Mouse (Mus musculus): ENCODE measurements around the gene Trpc1.

Trpc1 gene

DNA sequence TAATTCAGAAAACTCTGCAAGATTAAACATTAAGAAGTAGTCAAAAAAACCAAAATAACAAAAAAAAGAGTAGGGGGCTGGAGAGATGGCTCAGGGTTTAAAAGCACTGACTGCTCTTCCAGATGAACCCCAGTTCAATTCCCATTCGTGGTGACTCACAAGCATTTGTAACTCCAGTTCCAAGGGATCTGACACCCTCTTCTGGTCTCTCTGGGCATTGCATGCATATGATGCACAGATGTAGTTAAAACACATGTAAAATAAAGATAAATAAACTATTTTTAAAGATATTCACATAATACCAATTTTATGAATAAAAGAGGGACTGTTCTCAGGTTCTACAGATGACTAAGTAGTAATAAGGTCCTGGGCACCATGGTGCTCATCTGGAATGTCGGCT is 52.4 kb downstream of the Trpc1 start:
- no peak for DNase-seq (ENCODE audit: low spot score in 2 of 2)

DNA sequence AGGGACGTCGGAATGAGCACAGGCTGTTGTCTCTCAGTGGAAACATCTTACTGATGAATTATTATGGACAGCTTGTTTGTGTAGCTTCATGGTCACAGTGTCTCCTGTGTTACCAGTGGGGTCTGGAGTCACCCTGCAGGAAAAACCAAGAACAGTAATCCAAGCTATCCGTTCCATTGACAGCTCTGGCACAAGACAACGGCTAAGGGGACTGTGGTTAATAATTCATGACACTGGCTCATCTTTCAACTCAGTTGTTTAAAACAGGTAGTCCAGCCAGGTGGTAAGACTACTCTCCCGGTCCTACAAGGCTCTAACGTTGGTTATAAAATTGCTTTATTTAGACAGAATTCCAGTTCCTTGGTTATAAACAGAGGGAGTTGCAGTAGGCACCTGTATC is 53.6 kb downstream of the Trpc1 start:
- DNase-seq (ENCODE audit: low spot score in 2 of 2) = no peak

DNA sequence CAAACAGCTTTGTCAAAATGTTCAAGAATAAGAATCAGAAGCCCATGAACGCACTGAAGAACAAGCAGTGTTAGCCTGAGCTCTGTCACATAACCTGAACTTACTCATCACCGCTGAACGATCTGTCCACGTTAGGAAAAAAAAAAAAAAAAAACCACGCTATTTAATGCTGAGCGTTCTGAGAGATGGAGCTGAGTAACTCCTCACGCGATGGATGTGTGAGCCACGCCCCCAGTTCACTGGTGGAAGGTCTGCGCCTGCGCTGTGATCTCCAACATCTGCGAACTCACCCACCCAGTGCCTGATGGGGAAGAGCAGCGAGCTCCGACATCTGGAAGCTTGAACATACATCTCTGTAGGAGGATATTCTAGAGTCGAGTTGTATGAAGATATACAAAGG is 55.2 kb downstream of the Trpc1 start:
- DNase-seq (ENCODE audit: low spot score in 2 of 2) = no peak

DNA sequence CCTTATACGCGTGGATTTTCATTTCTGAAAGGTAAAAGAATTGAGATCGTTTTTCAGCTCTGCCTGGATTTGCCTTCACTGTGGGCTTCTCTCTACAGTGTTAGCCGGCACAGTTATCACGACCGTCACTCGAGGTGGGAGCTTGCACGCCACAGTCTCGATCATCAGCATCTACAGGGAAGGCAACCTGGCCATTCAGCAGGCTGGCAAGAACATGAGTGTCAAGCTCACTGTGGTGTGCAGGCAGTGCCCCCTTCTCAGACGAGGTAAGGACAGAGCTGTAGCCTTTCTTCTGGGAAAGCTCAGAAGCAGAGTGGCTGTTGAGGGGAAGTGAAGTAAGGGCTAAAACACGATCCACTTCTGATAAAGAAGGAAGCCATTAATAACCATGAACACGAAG is 55.6 kb downstream of the Trpc1 start:
- DNase-seq (ENCODE audit: low spot score in 2 of 2) = no peak

DNA sequence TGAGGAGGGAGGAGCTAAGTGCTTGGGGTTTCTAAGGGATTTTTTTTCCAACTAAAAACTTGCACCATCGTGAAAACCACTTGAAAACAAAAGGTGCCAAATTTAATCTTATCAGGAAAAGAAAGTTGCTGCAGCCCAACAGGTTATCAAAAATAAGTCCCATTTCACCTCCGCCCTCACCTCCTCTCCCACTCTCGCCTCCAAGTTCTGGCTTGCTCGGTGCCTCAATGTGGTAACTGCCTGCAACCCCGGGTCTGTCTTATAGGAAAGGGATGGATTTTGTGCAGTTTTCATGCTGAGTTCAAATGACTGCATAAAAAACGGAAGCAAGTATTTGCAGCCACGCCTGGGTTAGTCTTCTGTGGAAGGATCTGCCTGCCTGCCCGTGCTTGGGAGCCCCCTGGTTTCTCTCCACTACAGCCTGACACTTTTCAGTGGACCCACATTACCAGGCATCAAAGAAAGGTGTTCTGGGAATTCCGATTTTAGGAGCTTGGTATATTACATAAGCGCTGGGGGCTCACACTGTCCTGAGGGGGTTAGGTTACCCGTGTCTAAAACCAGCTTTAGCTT is 56.6 kb downstream of the Trpc1 start:
- no peak for DNase-seq (ENCODE audit: low spot score in 2 of 2)

DNA sequence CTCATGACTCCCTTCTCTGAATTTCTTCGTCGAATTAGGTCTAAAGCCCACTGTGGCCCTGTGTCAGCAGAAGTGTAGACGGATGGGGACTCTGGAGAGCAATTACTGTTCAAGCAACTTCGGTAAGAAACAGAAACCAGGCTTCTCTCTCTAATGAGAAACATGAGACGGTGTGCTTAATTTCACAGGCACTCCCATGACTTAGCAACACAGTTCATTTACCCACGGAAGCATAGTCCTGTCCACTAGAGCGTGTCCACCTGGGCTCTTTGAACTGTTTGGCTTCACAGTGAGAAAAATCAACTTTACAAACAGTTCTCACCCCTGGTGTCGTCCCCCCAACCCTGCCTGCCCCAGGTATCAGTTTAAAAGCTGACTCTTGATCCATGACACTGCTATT is 57.4 kb downstream of the Trpc1 start:
- DNase-seq (ENCODE audit: low spot score in 2 of 2) = no peak

DNA sequence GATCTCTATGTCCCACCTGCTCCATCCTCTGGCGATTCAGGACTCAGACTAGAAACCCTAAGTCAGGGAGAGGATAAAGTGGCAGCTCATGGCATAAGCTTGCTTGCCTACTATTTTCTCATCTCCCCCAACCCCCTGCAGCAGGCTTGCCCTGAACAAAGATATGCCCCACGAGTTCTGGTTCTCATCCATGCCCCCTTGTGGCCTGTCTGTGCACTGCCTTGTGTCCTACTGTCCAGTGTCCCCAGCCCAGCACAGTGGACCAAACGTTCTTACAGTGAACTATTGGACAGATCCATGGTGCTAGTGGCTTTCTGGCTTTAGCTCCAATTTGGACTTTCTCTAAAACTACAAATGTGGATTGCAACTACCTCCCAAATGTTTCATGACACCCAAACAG is 62.1 kb downstream of the Trpc1 start:
- no peak for DNase-seq (ENCODE audit: low spot score in 2 of 2)

DNA sequence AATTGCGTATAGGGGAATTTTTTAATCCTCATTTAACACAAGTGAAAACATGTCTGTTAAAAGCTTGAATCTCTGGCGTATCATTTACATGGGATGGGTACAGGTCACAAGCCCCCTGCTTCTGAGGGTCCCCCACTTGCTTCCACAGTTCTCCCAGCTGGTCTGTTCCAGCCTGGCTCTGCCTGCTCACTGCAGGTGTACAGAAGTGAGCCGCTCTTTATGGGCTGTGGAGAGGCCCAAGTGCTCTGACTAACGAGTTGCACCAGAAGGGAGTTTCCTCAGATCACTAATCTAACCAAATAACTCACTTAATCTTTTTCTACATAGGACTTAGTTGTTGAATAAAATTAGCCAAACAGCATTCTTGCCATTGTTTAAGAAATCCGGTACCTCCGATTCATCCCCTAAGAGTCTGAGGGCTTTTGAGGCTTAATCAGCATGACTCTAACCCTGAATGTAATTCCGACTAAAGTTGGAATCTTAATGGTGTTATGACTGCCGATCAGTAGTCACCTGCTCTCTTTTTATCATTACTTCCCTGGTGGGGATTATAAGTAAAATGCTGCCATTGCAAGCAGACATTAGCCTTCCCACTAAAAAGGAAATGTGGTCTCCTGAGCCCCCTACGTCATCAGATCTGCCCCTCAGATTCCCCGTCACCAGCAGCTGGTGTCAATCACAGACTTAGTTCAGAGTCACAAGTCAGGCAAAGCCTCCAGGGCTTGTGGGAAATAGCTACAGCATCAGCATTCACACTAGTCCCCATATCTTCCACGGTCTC is 64.3 kb downstream of the Trpc1 start:
- DNase-seq (ENCODE audit: low spot score in 2 of 2) = no peak

DNA sequence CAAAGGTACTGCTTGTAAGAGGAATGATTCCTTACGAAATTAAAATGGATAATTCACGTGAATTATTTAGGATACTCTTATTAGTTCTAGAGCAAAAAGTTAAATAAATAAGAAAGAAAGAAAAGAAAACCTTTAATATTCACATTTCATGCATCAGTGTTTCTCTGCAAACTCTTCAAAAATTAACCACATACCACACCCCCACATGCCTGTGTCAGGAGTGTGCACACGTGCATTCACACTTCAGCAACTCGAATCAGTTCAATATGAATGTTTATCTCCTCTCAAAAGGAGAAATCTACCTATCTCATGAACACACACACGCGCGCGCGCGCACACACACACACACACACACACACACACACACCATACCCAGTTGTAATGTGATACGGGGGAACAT is 69.5 kb downstream of the Trpc1 start:
- no peak for DNase-seq (ENCODE audit: low spot score in 2 of 2)

DNA sequence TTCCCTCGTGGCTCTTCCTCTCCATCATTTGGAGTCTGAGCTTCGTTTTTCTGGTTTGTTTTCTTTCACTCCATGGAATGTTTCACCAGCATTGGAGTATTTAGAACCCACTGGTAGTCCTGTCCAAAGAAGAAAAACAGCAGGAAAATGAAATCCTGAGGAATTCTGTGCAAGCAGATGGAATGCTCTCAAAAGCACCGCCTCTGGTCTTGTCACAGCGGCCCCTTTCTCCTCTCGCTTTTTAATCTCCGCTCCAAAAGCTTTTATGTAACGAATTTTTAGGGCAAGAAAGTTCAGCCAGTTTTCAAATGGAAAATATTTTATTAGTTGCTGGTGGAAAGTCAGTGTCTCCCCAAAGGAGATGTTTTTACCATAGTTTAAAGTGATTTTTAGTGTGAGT is 70.2 kb downstream of the Trpc1 start:
- no peak for DNase-seq (ENCODE audit: low spot score in 2 of 2)

DNA sequence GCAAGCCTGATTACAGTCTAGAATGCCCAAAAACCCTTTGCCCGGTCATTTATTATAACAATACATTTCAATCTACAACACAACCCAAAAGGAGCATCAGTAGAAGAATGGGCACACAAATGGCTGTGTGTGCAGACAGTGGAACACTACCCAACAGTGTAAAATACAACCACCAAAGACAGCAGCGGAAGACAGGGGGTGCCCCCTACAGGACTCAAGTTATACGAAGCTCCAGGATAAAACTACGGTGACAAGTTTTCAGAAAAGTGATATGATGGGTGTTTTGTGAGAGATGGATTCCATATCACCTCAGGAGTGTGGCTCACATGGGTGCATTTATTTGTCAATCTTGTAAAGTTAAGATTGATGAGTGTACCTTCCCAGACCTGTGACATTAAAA is 74.2 kb downstream of the Trpc1 start:
- DNase-seq (ENCODE audit: low spot score in 2 of 2) = no peak

DNA sequence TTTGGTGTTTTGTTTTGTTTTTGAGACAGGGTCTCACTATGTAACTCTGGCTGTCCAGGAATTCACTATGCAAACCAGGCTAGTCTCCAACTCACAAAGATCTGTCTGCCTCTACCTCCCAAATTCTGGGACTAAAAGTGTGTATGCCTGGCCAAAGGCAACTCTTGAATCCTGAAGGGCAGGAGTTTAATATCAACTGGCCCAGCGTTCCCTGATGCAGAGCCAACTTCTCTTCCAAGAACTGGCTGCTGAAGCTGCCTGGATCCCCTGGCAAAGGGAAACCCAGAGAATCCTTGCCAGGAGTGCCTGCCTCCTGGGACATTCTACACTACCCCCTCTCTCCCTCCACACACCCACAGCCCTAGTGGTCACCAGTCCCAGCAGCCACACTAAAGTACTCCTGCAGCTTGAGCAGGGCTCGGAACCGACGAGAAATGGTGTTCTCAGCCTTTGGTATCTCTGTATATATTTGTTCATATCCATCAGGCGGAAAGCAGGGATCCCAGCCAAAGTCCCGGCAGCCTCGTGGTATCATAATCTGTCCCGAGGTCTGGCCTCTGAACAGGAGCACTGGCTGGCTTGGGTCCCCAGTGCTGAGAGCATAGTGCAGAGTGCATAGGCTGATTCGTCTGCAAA is 75.0 kb downstream of the Trpc1 start:
- DNase-seq (ENCODE audit: low spot score in 2 of 2) = peak in 1 of 2 experiments; percentile 13

DNA sequence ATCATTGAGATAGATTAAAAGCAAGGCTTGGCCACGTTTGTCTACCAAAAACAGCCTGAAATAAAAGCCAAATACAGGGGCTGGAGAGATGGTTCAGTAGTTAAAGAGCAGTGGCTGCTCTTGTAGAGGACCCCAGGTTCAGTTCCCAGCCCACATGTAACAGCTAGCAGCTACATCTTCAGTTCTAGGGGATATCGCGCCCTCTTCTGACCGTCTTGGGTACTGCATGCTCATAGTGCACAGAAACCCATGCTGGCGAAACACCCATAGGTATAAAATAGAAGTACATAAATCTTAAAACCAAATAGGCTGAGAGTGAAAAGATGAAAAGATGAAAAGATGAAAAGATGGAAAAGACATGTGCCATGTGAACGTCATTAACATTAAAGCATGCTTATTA is 77.4 kb downstream of the Trpc1 start:
- DNase-seq (ENCODE audit: low spot score in 2 of 2) = no peak

DNA sequence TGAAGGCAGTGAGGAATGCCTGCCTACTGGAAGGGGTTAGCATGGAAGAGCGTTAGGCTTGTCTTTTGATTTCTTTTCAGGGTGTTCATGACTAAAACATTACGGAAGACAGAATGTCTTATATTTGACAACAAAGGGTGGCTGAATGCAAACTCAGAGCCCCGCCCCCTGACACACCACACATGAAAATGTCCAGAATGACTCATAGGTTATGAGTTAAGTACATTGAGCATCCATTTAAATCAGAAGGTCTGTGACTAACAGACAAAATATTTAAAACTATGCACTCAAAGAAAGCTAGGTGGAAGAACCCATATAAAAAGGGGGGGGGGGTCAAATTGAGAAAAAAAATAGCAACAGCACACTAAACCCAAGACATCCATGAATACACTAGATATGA is 77.8 kb downstream of the Trpc1 start:
- no peak for DNase-seq (ENCODE audit: low spot score in 2 of 2)

DNA sequence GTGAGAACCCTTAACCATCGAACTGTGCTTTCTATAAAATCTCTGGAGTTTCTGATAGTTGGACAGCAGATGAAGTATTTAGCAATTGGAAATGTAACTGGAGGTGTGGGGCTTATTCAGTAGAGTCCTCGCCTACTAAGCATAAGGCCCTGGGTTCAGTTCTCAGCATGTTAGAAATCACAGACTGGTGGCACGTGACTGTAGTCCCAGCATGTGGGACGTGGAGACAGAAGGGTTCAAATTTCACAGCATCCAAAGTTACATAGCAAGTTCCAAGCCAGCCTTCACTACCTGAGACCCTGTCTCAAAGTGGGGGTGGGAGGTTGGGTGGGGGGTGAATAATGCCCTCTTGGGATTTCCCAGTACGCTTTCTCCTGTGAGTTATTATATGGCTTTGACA is 81.9 kb downstream of the Trpc1 start:
- DNase-seq (ENCODE audit: low spot score in 2 of 2) = no peak

DNA sequence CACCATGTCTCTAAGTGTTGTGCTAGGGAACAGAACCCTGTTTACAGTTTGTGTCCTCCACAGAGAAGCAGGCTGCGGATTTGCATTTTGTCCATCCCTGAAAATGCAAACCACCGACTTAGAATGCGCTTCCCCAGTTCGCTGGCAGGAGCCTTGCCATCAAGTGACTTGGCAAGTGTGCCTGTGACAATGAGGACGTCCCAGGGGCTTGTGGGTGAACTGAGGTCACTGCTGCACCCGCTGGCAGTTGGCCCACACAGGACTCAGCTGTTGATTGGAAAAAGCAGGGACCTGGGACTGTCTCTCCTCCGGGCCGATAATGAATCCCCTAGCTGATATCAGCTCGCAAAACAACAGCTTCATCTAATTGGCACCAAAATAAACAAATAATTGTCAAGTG is 82.3 kb downstream of the Trpc1 start:
- DNase-seq (ENCODE audit: low spot score in 2 of 2) = peak; percentile 39 to 40

DNA sequence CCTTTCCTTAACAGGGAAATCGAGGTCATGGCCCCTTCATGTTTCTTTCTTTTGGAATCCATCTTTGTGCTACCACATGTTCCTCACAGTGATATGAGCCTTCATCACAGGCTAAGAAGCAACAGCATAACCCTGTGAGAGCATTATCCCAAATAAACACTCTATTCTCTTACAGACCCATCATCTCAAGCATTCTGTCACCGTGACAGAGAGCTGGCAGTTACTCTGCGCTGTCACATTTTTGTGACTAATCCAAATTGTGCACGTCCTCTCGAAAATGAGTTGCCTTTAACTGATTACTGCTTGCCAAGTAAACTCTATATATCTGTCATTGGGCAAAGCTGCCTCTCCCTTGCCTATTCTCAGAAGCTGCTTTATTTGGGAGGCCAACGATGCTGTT is 84.3 kb downstream of the Trpc1 start:
- no peak for DNase-seq (ENCODE audit: low spot score in 2 of 2)

DNA sequence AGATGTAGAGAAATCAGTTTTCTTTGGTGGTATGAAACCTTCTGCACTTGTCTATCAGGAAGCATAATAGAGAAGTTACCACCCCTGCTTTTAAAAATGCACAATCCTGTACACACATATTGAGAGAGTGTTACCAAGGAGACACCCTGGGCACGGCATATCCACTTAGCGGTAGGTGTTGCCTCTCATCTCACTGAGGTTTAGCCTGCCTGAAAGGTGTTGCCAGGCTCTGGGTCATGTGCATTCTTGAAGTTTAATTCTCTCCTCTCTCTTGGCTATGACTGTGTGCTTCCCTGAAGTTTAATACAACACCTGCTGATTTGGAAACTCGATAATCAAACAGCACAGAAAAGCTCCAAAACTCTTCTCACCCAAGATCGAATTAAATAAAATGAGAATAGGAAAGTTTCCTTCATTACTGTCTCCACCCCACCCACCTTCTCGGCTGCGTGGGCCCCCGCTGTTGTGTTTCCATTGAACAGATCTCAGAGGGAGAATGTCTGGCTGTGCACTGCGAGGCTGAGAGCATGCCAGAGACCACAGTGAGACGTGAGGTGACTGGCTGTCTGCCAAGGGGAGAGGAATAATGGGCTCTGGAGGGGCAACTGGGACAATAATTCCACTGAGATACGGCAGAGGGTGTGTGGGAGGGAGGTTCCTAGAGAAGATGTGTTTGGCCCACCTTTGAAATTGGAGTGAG is 85.7 kb downstream of the Trpc1 start:
- peak in 1 of 2 experiments; percentile 7 for DNase-seq (ENCODE audit: low spot score in 2 of 2)

DNA sequence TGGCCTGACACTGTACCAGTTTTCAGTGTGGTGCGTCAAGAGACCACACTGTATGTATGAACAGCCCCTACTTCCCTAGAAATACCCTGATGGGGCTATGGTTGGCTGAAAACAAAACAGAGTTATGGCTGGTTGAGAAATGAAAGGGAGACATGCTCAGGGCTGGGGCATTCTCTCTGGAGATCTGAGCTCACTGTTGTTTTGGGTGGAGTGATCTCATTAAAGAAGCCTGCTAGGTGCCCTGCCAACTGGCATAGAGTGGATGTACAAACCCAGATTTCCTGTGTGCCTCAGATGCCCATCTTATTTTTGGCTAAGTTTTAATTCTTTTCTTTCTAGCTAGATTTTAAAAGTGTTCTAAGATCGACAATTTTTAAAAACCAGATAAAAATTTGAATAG is 92.2 kb downstream of the Trpc1 start:
- no peak for DNase-seq (ENCODE audit: low spot score in 2 of 2)

Data from frontal cortex, postnatal 14 days (tissue).